Mouse (Mus musculus): ENCODE results near the gene Capn2. TPM values are rescaled to one million over a fixed set of nuclear protein-coding genes. Genes with fewer than 3 reads are reported as not detected.

Gene Capn2
- total RNA-seq, 1 experiment from 2014 or later: 167 TPM

GRCm38 (mm10) chr1:182506229-182506986, 11.0 kb downstream of the Capn2 start:
- peak; percentile 47 for ATAC-seq (replicated peaks; ENCODE audit: insufficient number of reproducible peaks, low FRiP score, low TSS enrichment, poor library complexity, severe bottlenecking)

GRCm38 (mm10) chr1:182505291-182505690, 12.1 kb downstream of the Capn2 start:
- ATAC-seq (replicated peaks; ENCODE audit: insufficient number of reproducible peaks, low FRiP score, low TSS enrichment, poor library complexity, severe bottlenecking): no peak

GRCm38 (mm10) chr1:182504223-182504622, 13.2 kb downstream of the Capn2 start:
- peak; percentile 64 for ATAC-seq (replicated peaks; ENCODE audit: insufficient number of reproducible peaks, low FRiP score, low TSS enrichment, poor library complexity, severe bottlenecking)

- ATAC-seq (replicated peaks; ENCODE audit: insufficient number of reproducible peaks, low FRiP score, low TSS enrichment, poor library complexity, severe bottlenecking): no peak
Observed at GRCm38 (mm10) chr1:182503206-182503900, 14.1 kb downstream of the Capn2 start.

DNA sequence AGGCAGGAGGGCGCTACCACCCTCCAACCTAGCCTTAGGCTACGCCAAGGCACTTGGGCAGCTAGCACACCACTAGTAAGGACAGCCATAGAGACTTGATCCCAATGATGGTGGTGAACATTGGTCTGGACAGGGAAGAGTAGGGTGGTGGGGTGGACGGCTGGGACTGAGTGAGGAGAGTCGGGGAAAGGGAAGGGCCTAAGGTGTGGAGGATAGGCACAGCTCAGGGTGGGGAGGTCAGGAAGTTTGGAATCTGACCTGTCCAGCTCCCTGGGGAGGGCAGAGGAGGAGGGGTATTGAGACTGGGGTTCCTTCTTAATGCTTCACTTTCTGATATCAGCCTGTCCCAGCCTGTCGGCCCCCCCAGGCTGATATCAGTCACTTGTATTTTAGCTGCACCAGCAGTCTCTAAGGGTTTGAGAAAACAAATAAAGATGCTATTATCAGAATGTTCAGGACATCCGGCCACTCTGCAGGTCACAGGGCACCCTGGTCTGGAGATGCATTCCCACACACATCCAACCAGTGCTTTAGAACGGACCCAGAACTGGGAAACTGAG, 14.8 kb downstream of the Capn2 start:
- no peak for ATAC-seq (replicated peaks; ENCODE audit: insufficient number of reproducible peaks, low FRiP score, low TSS enrichment, poor library complexity, severe bottlenecking)

DNA sequence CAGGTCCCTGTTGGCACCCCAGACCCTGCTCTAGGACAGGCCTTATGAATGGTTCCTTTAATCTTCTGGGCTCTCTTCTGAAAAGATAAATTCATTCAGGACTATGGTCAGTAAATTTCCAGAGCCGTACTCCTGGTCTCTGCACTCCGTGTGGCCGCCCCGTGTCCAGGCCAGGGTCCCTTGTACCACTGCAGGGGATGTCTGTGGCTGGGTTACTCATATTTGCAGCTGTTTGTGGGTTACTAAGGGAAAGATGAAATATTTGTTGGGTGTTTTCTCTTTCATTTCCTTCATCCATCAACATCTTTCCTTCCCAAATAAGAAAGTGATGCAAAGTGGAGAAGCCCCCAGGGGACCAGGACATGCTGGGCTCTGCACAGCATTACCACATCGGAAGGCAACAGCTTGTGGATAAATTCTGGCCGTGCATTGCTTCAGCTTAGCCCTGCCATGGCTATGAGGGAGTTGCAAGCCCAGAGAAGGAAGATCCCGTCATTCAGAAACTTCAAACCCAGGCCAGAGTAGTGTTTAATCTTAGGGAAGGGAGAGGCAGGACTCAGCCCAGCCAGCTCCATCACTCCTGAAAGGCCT, 15.5 kb downstream of the Capn2 start:
- no peak for ATAC-seq (replicated peaks; ENCODE audit: insufficient number of reproducible peaks, low FRiP score, low TSS enrichment, poor library complexity, severe bottlenecking)

DNA sequence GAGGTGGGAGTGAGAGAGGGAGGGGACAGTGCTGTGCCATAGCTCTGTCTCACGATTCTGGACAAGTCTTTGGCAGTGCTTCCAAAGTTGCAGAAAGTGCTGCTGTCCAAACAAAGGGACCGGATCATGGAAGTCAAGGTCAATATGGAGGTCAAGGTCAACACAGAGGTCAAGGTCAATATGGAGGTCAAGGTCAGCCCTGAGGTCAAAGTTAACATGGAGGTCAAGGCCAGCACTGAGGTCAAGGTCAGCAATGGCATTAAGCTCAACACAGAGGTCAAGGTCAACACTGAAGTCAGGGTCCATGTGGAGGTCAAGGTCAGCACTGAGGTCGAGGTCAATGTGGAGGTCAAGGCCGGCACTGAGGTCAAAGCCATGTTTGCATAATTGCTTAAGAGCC, 16.6 kb downstream of the Capn2 start:
- ATAC-seq (replicated peaks; ENCODE audit: insufficient number of reproducible peaks, low FRiP score, low TSS enrichment, poor library complexity, severe bottlenecking): no peak

GRCm38 (mm10) chr1:182500224-182500623, 17.2 kb downstream of the Capn2 start:
- ATAC-seq (replicated peaks; ENCODE audit: insufficient number of reproducible peaks, low FRiP score, low TSS enrichment, poor library complexity, severe bottlenecking): no peak

DNA sequence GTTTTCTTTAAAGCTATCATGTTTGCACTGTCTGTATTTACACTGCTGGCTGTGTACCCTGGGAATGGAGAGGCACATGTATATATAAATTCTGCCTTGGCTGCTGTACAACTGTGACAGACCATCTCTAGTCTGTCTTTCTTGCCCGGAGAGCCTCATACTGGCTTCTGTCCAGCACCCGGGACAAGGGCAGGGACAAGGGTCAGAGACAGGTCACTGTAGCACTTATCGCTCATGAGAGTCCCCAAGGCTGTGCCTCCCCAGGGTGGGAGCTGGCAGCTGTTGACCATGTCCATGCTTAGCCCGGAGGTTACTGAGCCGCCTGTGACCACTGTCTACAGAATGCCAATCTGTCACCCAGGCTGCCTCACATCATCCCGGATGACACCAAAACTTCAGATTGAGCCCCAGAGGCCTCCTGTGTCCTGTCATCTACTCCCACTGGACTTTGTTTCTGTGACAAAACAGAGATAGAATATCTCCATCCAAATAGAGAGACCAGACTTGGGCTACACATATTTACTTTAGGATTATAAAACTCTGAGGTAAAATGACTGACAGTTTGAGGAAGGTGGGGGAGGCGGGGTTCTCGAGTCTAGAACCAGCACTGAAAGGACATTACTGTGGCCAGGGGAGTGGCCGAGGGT, 17.8 kb downstream of the Capn2 start:
- no peak for ATAC-seq (replicated peaks; ENCODE audit: insufficient number of reproducible peaks, low FRiP score, low TSS enrichment, poor library complexity, severe bottlenecking)

DNA sequence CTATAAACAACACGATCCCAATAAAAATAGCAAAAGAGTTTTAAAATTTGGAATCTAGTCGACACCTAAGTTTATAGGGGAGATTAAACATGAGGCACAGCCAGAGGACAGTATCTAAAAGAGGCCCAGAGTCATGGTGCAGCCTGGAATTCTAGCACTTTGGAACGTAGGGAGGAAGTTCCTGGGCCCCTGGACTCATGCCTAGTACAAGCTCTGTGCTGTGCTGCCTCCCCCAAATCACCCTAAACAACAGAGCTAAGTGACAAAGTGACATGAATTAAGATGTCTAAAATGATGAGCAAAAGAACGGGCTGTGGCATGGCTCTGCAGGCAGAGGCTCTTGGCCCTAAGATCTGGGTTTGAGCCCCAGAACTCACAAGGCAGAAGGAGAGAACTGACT, 19.7 kb downstream of the Capn2 start:
- no peak for ATAC-seq (replicated peaks; ENCODE audit: insufficient number of reproducible peaks, low FRiP score, low TSS enrichment, poor library complexity, severe bottlenecking)

- no peak for ATAC-seq (replicated peaks; ENCODE audit: insufficient number of reproducible peaks, low FRiP score, low TSS enrichment, poor library complexity, severe bottlenecking)
Observed at GRCm38 (mm10) chr1:182496685-182497084, 20.7 kb downstream of the Capn2 start.

DNA sequence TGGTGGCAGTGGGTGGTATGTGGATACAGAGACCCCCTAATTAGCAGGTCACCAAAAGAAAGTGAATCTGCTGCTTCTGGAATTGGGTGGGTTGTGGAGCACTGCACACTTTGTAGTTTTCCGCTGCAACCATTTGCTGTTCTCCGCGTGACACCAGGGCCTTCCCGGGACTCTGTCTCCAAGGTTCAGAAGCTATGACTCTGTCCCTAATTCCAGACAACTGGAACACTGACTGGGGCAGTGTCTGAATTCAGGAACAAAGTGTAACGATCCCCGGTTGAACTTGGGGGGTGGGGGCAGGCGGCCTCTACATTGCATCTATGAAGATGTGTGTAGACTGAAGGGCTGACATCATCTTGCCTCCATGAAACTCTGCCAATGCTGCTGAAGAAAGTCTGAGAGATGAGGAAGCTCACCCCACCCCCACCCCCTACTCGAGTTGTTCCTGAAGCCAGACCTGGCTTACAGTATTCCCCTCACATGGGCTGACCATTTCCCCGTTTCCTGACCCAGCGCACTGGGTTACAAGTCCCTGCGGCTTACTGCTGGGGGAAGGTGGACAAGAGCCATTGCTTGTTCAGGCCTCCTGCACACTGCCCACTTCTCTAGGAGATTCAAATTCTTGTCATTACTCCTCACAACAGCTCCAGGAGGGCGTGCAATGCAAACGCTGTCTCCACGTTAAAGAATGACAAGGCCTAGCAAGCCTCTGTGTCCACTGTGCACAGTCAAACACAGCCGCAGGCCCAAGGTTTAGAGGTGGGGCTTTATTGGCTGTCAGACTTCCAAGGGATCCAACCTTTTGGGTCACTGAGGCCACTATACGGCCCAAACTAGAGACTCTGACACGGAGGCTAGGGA, 22.9 kb downstream of the Capn2 start:
- ATAC-seq (replicated peaks; ENCODE audit: insufficient number of reproducible peaks, low FRiP score, low TSS enrichment, poor library complexity, severe bottlenecking): no peak

- no peak for ATAC-seq (replicated peaks; ENCODE audit: insufficient number of reproducible peaks, low FRiP score, low TSS enrichment, poor library complexity, severe bottlenecking)
Observed at GRCm38 (mm10) chr1:182491839-182492238, 25.6 kb downstream of the Capn2 start.

DNA sequence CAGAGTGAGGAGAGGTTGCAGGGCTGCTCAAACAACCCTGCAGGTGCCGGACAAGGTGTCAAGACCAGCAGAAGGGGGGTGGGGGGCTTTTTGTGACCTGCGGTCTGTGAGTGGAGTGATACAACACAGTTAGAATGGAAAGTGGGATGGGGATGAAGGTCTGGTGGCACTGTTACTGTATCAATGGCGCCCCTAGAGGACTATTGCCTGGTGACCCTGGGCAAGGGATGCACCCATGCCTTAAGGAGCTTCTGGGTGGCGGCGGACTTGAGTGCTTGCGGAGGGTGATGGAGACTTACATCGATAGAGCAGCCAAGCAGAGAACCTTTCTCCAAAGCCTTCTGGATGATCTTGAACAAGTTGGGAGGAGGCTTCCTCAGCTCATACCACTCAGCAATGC, 26.8 kb downstream of the Capn2 start:
- no peak for ATAC-seq (replicated peaks; ENCODE audit: insufficient number of reproducible peaks, low FRiP score, low TSS enrichment, poor library complexity, severe bottlenecking)

DNA sequence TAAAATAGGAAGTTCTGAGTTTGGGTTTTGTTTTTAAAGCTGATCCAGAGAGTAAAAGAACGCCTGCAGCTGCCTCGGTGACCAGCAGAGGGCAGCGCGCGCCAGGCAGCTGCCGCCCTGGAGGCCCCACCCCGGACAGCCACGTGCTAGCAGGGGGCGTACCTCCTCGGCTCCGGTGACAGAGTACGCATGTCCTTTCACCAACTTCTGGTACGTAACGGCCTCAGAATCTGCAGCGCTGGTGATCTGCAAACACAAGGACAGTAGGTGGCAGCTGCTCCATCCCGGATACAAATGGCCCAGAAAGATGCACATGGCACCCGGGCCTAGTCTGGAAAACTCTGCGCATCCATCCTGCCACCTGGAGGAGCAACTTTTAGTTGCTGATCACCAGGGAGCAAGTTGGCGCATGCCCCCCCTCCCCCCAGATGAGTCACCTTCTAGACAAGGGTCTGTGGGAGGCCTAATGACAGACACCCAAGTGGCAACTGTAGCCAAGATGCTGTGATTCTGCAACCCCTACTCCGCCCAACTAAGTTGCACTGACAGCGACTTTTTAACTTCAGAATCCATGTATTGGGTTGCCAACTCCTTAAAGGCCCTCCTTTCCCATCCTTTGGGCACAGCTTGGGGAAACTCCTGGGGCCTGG, 27.5 kb downstream of the Capn2 start:
- peak; percentile 94 for ATAC-seq (replicated peaks; ENCODE audit: insufficient number of reproducible peaks, low FRiP score, low TSS enrichment, poor library complexity, severe bottlenecking)

GRCm38 (mm10) chr1:182488503-182488902, 28.9 kb downstream of the Capn2 start:
- ATAC-seq (replicated peaks; ENCODE audit: insufficient number of reproducible peaks, low FRiP score, low TSS enrichment, poor library complexity, severe bottlenecking): no peak

GRCm38 (mm10) chr1:182483910-182484274, 33.5 kb downstream of the Capn2 start:
- no peak for ATAC-seq (replicated peaks; ENCODE audit: insufficient number of reproducible peaks, low FRiP score, low TSS enrichment, poor library complexity, severe bottlenecking)

Data from monocyte, adult 5-6 weeks (primary cell).